Mouse (Mus musculus) urinary bladder, postnatal 36 days (tissue): ENCODE results near the gene Slc17a9.
A peak's percentile ranks its signal among the peaks of the same experiment; 100 is the strongest.

ENCODE experiments used
- DNase-seq, 2 experiments: peaks; one replicate each; pipeline ENCODE4 v3.0.0; 2022; ENCODE audit warnings: low spot score in 2 of 2, mixed read lengths in 1 of 2

The Slc17a9 gene

GRCm38 (mm10) chr2:180724585-180725413 is at the start of gene Slc17a9:
TSS of gene Slc17a9 (plus strand) at chr2:180725263.
- peak; percentile 42 to 62 for DNase-seq

GRCm38 (mm10) chr2:180676706-180677105 is 48.4 kb upstream of the Slc17a9 start:
- no peak for DNase-seq

- DNase-seq, result peak; percentile 51 to 54
Observed at GRCm38 (mm10) chr2:180678609-180679140, 46.4 kb upstream of the Slc17a9 start.

GRCm38 (mm10) chr2:180681225-180681624 is 43.8 kb upstream of the Slc17a9 start:
- no peak for DNase-seq

- no peak for DNase-seq
Observed at GRCm38 (mm10) chr2:180683524-180683923, 41.5 kb upstream of the Slc17a9 start.

GRCm38 (mm10) chr2:180684031-180684430 is 41.0 kb upstream of the Slc17a9 start:
- no peak for DNase-seq

GRCm38 (mm10) chr2:180689841-180690240 is 35.2 kb upstream of the Slc17a9 start:
- DNase-seq, result peak in 1 of 2 experiments; percentile 22

GRCm38 (mm10) chr2:180692630-180693029 is 32.4 kb upstream of the Slc17a9 start:
- peak in 1 of 2 experiments; percentile 11 for DNase-seq

- no peak for DNase-seq
Observed at GRCm38 (mm10) chr2:180695176-180695575, 29.9 kb upstream of the Slc17a9 start.

GRCm38 (mm10) chr2:180700457-180700856 is 24.6 kb upstream of the Slc17a9 start:
- DNase-seq, result no peak

- no peak for DNase-seq
Observed at GRCm38 (mm10) chr2:180701053-180701766, 23.9 kb upstream of the Slc17a9 start.

- DNase-seq, result peak; percentile 89 to 90
Observed at GRCm38 (mm10) chr2:180701767-180702621, 23.1 kb upstream of the Slc17a9 start.

- DNase-seq, result no peak
Observed at GRCm38 (mm10) chr2:180702701-180703149, 22.3 kb upstream of the Slc17a9 start.

- no peak for DNase-seq
Observed at GRCm38 (mm10) chr2:180703175-180703574, 21.9 kb upstream of the Slc17a9 start.

- no peak for DNase-seq
Observed at GRCm38 (mm10) chr2:180703645-180704359, 21.3 kb upstream of the Slc17a9 start.

- DNase-seq, result peak; percentile 30 to 49
Observed at GRCm38 (mm10) chr2:180704591-180704990, 20.5 kb upstream of the Slc17a9 start.

- no peak for DNase-seq
Observed at GRCm38 (mm10) chr2:180705066-180705465, 20.0 kb upstream of the Slc17a9 start.

GRCm38 (mm10) chr2:180705975-180706374 is 19.1 kb upstream of the Slc17a9 start:
- no peak for DNase-seq

- DNase-seq, result no peak
Observed at GRCm38 (mm10) chr2:180709023-180709922, 15.8 kb upstream of the Slc17a9 start.

- peak; percentile 91 to 95 for DNase-seq
Observed at GRCm38 (mm10) chr2:180709923-180710272, 15.2 kb upstream of the Slc17a9 start, which contains the start of the genes Dido1 and Gid8. TSS of gene Dido1 (minus strand) at chr2:180709999. TSS of gene Gid8 (plus strand) at chr2:180710117.
